Mouse (Mus musculus) kidney, embryonic 15.5 days (tissue): ENCODE results near the gene Lhfpl2. TPM values are rescaled to one million over a fixed set of nuclear protein-coding genes. Genes with fewer than 3 reads are reported as not detected.

Experiments used
- polyA plus RNA-seq: library from polyadenylated mRNA; unstranded; fragments of >200 nt; fragmentation: Nextera tagmentation; extraction: Ambion mirVana; gene quantifications from 2 replicates; pipeline ENCODE4 v1.2.1, GENCODE M21; 2015

Lhfpl2 gene
- polyA plus RNA-seq, 1 experiment from 2014 or later = 89.1 TPM

Other genes with a start within 250 kb of the Lhfpl2 start
- gene Scamp1, start 228.1 kb downstream of the Lhfpl2 start, polyA plus RNA-seq = 33.2 and 33.9 TPM in 2 replicates